Mouse (Mus musculus): ENCODE measurements at regions not wholly inside any gene's neighbourhood (a gene's known extent, or its start where the extent isn't known, plus 50 kb on each side); places are given as distances from the start of the nearest gene placed in this dataset.

DNA sequence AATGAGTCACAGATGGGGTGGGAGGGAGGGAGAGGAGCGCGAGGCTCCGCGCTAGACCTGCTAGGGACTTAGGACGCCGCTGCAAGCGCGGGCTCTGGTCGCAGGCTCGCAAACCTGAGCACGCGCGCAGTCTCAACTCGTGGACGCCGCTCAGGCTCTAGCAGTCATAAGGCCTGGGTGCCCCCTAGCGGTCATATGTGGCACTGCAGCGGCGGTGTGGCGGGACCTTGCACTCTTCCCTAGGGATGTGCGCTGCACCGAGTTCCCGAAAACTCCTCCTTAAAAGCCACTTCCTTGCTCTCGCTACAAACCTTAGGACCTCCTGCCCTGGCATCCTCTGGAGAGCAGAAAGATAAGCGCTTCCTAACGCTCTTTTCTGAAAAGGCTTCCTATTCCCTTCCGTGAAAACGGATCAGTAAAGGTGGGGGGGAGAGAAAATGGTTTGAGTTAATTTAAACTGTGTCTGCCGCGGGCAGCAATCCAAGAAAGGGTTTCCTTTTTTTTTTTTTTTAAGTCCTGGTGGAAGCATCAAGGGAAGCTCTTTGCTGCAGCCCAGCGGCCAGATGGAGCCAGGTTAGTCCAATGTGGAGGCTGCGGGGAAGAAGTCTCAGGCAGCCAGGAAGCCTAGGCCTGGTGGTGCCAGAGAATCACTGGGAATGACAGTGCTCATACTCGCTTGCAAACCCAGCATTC, 50.7 kb upstream of the Kdm8 start:
- DNase-seq (ENCODE audit: low read depth, low spot score), result peak; percentile 86

Data from WW6 (cell line).